Mouse (Mus musculus) midbrain, embryonic 10.5 days (tissue): ENCODE results near the gene Plxna4. TPM values are rescaled to one million over a fixed set of nuclear protein-coding genes. Genes with fewer than 3 reads are reported as not detected.
"Not testable (repeated sequence)": the region's sequence is repeated elsewhere in the genome, so short reads cannot be mapped to it uniquely, and the experiment has no call there.

Source experiments
- DNase-seq: peaks from one replicate; pipeline ENCODE4 v3.0.0-alpha.2; 2017; ENCODE audit warnings: low spot score
- H3K27ac ChIP-seq: fragments of 300-500 bp; sonication (generic); replicated peaks from 2 replicates; pipeline ENCODE4 v1.5.1; 2016; ENCODE audit warnings: mild to moderate bottlenecking
- H3K27me3 ChIP-seq: fragments of 300-500 bp; sonication (generic); 2 replicates; pipeline ENCODE4 v1.6.1; 2016; ENCODE audit warnings: low read depth, mild to moderate bottlenecking; ENCODE audit not compliant: poor library complexity, severe bottlenecking
- H3K36me3 ChIP-seq: fragments of 300-500 bp; sonication (generic); 2 replicates; pipeline ENCODE4 v1.6.1; 2016; ENCODE audit warnings: mild to moderate bottlenecking, moderate library complexity
- H3K4me1 ChIP-seq: fragments of 300-500 bp; sonication (generic); 2 replicates; pipeline ENCODE4 v1.6.1; 2016
- H3K4me3 ChIP-seq: fragments of 300-500 bp; sonication (generic); 2 replicates; pipeline ENCODE4 v1.5.1; 2016; ENCODE audit warnings: mild to moderate bottlenecking, moderate library complexity
- H3K9me3 ChIP-seq: fragments of 300-500 bp; sonication (generic); replicated peaks from 2 replicates; pipeline ENCODE4 v1.6.1; 2016; ENCODE audit warnings: mild to moderate bottlenecking
- WGBS: fragments of 180-500 bp; shearing (Covaris S2); methylation state at CpG from one replicate; pipeline ENCODE4 v1.1.7; 2016; 5-methylcytosine and 5-hydroxymethylcytosine counted together
- polyA plus RNA-seq: library from polyadenylated mRNA; unstranded; fragments of >200 nt; fragmentation: Nextera tagmentation; extraction: Ambion mirVana; gene quantifications from 2 replicates; pipeline ENCODE4 v1.2.1, GENCODE M21; 2016

The Plxna4 gene
- polyA plus RNA-seq, 1 experiment from 2014 or later = 1.2 TPM

DNA sequence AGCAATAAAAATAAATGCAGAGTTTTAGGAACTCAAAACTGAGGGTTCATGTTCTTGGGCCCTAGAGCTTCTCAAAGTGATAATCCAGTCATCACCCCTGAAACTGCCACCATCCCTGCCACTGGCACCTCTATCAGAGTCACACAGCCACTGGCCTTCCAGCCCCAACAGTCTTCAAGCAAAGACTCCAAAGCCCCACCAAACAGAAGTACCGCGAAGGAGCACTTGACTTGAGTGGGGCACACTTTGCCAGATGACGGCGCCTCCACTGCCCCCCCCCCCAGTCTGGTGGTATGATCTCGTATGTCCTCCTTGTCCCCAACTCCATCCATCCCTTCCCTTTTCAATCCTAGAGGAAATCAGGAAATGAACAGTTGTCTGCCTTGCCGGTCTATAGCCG, 60.5 kb downstream of the Plxna4 start:
- Histone ChIP-seq H3K36me3 (no peaks in the 10 kb centered on the region), H3K4me3 (no peak overlapping the region), H3K9me3 (no peaks in the 10 kb centered on the region), H3K27ac (no peak overlapping the region), H3K4me1 (peaks cover 7% of the 10 kb centered on the region), H3K27me3 (no peaks in the 10 kb centered on the region)
- no peak for DNase-seq
- 96% methylated on average over 7 of the region's 7 CpGs for WGBS

DNA sequence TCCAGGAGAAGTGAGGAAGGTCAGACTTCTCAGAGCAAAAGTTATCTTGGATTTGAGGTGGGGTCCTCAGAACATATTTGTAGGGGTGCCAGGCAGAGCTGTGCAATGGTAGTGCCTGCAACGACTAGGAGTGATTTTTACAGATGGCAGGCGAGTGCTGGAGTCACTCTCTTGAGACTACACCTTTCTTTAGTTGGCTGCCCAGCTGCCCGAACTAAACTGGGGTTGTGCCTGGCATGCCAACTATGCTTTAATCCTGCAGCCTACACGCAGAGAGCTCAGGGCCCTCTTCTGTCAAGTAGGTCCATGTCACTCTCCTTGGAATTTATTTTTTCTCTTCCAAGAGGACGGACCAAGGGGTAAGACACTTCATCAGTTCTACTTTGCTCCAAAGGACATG, 61.2 kb downstream of the Plxna4 start:
- WGBS = 77% methylated on average over 5 of the region's 5 CpGs
- no peaks in the 10 kb centered on the region for H3K36me3 ChIP-seq
- H3K9me3 ChIP-seq = no peaks in the 10 kb centered on the region
- H3K27me3 ChIP-seq = no peaks in the 10 kb centered on the region
- H3K4me3 ChIP-seq = no peak overlapping the region
- H3K27ac ChIP-seq = no peak overlapping the region
- peaks cover 7% of the 10 kb centered on the region for H3K4me1 ChIP-seq
- DNase-seq = no peak

DNA sequence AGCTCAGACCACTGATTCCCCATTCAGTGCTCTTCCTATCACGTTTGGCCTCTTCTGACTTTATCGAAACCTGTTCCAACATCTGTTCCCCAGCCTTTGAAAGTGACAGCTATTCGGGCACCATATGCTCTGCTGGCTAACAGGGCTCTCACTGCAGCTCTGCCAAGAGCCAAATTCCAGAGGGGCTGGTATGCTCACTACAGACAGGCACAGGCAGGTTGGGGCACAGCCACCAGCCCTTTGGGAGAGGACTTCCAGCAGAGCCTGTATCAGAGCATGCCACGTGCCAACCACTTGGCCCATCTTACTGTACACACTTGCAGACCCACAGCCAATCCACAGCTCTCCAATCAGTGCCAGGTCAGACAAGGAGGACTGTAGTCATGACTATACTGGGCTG, 67.9 kb downstream of the Plxna4 start:
- DNase-seq = no peak
- Histone ChIP-seq H3K27ac (no peak overlapping the region; the same call in 1 of the 2 replicates), H3K9me3 (no peaks in the 10 kb centered on the region), H3K27me3 (no peaks in the 10 kb centered on the region), H3K4me1 (peaks cover 7% of the 10 kb centered on the region), H3K4me3 (no peak overlapping the region), H3K36me3 (no peaks in the 10 kb centered on the region)
- WGBS = 86% methylated on average over 4 of the region's 4 CpGs

DNA sequence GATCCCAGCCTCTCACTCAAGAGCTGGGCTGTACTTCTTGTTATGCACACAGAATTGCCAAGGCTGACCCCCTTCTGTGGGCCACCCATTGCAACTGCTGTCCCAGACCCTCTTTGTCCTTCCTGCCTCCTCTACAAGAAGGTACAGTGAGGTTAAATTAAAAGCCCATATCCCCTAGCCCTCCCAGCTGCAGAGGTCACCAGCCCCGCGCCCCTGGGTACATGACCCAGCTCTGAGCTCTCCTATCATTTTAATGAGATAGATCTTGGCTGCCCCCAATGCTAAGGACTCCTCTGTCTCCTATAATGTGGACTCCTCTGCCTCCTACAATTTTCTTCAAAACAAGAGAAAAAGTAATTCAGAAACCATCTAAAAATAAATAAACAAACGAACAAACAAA, 69.4 kb downstream of the Plxna4 start:
- WGBS = 93% methylated on average over 3 of the region's 3 CpGs
- Histone ChIP-seq H3K36me3 (no peaks in the 10 kb centered on the region), H3K4me3 (no peak overlapping the region), H3K4me1 (0 out of 2 replicates have a peak, but pooled peaks cover 2% of the 10 kb centered on the region), H3K9me3 (no peaks in the 10 kb centered on the region), H3K27me3 (no peaks in the 10 kb centered on the region), H3K27ac (no peak overlapping the region)
- no peak for DNase-seq

DNA sequence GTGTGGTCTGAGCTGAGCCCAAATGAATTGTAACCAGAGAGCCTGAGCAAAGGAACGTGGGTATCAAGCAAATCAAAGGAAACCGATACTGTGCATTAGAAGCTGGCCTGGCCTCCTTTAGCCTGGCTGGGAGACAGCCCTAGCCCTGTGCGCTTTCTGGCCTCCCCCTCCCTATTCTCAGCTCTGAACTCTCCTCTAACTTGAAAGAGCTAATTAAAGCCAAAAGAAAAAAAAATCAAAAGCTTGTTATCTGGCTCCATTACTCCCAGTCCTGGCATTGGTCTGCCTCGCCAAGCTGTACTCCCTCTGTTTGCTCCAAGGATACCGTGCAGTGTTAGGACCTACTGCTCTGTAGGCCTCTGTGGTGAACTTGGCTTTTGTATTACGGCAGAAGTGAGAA, 73.9 kb downstream of the Plxna4 start:
- H3K4me3 ChIP-seq = no peak overlapping the region
- DNase-seq = no peak
- H3K4me1 ChIP-seq = 0 out of 2 replicates have a peak, but pooled peaks cover 2% of the 10 kb centered on the region
- H3K9me3 ChIP-seq = no peaks in the 10 kb centered on the region
- no peaks in the 10 kb centered on the region for H3K36me3 ChIP-seq
- H3K27me3 ChIP-seq = no peaks in the 10 kb centered on the region
- no peak overlapping the region for H3K27ac ChIP-seq
- WGBS = 84% methylated on average over 6 of the region's 6 CpGs

DNA sequence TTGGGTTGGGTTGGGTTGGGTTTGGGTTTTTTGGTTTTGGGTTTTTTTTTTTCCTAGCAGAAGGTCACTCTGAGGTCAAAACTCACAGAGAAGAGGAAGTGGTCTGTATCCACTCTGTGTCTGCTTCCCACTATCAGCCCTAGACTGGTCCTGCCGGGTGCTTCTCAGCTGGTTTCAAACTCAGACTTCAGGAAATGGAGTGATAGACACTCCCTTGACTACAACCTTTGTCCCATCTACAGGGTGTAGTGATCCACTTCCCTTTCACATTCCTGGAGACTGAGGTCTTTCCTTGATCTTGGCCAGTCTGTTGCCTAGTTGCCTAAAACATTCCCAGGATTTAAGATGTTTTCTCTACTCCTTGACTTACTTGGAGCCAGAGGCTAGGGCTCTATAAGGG, 76.0 kb downstream of the Plxna4 start:
- 82% methylated on average over 1 of the region's 1 CpGs for WGBS
- no peaks in the 10 kb centered on the region for H3K36me3 ChIP-seq
- H3K27me3 ChIP-seq = no peaks in the 10 kb centered on the region
- DNase-seq = no peak
- no peak overlapping the region for H3K4me3 ChIP-seq
- no peaks in the 10 kb centered on the region for H3K9me3 ChIP-seq
- H3K27ac ChIP-seq = no peak overlapping the region
- H3K4me1 ChIP-seq = peaks cover 15% of the 10 kb centered on the region

DNA sequence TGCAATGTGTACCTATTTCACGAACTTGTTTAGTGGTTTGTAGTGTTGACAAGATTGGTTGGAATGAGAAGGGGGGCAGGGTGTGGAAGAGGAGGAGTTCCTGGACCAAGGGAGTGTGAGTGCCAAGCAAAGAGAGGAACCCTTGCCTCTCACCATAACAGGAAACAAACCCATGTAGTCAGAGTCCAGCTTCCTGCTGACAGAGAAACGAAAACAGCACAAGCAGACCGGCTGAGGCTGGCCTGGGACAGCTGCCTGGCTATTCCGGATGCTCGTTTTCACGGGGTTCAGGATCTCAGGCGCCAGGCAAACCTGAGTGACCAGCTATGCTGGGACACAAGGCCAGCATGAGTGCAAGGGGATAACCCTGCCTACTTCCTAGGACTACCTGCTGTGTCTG, 77.1 kb downstream of the Plxna4 start:
- H3K4me3 ChIP-seq = no peak overlapping the region
- peaks cover 15% of the 10 kb centered on the region for H3K4me1 ChIP-seq
- no peak overlapping the region for H3K27ac ChIP-seq
- no peaks in the 10 kb centered on the region for H3K36me3 ChIP-seq
- WGBS = 76% methylated on average over 7 of the region's 7 CpGs
- H3K27me3 ChIP-seq = no peaks in the 10 kb centered on the region
- no peak for DNase-seq
- H3K9me3 ChIP-seq = no peaks in the 10 kb centered on the region

DNA sequence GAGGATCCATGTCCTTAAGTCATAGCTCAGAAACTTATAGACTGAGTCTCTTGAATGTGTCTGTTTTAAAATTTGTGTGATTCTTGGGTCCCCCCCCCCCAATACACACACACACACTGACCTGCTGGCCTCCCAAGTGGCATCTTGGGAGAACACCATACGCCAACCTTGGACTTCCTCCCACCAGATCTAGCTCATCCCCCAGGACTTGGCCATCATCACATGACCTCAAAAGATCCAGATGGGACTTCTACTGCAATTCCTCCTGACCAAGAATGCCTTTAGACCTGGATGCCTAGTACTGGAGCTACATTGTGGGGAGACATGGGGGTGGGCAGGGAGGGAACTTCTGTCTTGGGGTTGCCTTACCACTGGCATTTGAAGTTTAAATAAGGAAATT, 77.5 kb downstream of the Plxna4 start:
- H3K9me3 ChIP-seq = no peaks in the 10 kb centered on the region
- H3K27me3 ChIP-seq = no peaks in the 10 kb centered on the region
- H3K4me3 ChIP-seq = no peak overlapping the region
- H3K36me3 ChIP-seq = no peaks in the 10 kb centered on the region
- H3K27ac ChIP-seq = no peak overlapping the region
- 80% methylated on average over 1 of the region's 1 CpGs for WGBS
- no peak for DNase-seq
- H3K4me1 ChIP-seq = peaks cover 15% of the 10 kb centered on the region

DNA sequence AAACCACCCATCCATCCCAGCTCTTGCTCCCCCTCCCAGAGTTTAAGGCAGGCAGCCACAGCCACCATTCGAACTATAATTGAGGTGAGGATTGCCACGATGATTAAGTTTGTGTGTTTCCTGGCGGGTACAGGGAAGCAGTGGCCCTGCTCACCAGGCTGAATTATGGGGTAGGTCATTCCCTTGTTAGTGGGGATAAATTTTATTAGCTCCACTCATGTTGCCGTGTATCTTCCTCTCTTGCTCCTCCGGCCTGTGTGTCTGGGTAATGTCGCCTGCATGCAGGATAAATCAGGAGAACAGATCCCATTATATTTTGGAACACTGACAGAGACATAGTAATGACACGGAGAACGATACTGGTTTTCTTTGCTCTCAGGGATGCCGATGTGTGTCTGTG, 78.9 kb downstream of the Plxna4 start:
- H3K9me3 ChIP-seq = no peaks in the 10 kb centered on the region

DNA sequence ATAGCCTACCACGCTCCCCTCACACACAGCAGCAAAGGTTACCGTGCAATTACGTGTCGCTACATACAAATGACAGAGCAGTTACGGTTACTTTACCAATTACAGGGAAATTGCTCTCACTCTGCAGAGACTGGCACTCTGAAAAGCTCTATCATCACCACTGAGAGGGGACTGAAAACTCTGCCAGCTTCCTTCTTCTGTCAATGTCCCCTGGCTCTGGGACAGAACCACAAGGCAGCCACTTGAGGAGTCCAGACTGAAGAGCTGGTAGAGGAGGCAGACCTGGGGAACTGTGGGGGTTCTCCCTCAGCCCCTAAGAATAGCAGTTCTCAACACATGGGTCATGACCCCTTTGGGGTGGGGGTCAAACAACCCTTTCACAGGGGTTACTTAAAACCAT, 83.0 kb downstream of the Plxna4 start:
- no peaks in the 10 kb centered on the region for H3K9me3 ChIP-seq
- no peak overlapping the region for H3K4me3 ChIP-seq
- H3K27ac ChIP-seq = no peak overlapping the region
- H3K27me3 ChIP-seq = no peaks in the 10 kb centered on the region
- no peak for DNase-seq
- 86% methylated on average over 5 of the region's 5 CpGs for WGBS
- peaks cover 15% of the 10 kb centered on the region for H3K4me1 ChIP-seq
- no peaks in the 10 kb centered on the region for H3K36me3 ChIP-seq

More for the DNA sequence above, 78.9 kb downstream of the Plxna4 start:
- Histone ChIP-seq H3K27ac (no peak overlapping the region), H3K36me3 (no peaks in the 10 kb centered on the region), H3K27me3 (no peaks in the 10 kb centered on the region), H3K4me3 (no peak overlapping the region), H3K4me1 (peaks cover 15% of the 10 kb centered on the region)
- WGBS = 64% methylated on average over 9 of the region's 9 CpGs
- no peak for DNase-seq

DNA sequence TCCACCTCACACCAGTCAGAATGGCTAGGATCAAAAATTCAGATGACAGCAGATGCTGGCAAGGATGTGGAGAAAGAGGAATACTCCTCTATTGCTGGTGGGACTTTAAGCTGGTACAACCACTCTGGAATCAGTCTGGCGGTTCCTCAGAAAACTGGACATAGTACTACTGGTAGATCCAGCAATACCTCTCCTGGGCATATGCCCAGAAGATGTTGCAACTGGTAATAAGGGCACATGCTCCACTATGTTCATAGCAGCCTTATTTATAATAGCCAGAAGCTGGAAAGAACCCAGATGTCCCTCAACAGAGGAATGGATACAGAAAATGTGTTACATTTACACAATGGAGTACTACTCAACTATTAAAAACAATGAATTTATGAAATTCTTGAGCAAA, 86.8 kb downstream of the Plxna4 start:
- H3K27ac ChIP-seq, H3K27me3 ChIP-seq, H3K4me1 ChIP-seq, DNase-seq, H3K4me3 ChIP-seq, H3K36me3 ChIP-seq, H3K9me3 ChIP-seq: not testable (repeated sequence)
- WGBS = 88% methylated on average over 1 of the region's 1 CpGs

DNA sequence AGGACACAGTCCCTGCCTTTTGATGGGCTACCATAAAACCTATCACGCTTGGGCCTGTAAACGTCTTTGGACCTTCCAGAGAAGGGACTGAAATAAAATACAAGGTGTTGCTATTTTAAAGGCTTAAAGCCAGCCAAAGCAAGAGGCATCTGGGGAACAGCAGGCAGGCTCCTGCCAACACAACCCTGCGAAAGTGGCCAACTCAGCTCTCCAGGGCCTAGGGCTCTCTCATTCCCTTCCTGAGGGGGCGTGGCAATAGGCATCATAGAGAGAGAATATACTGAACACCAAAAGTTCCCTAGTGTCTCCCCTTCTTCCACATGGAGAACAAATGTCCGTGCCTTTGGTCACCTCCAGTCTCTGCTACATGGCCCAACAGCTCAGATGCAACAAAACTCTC, 89.9 kb downstream of the Plxna4 start:
- no peak overlapping the region for H3K4me3 ChIP-seq
- H3K4me1 ChIP-seq = peaks cover 10% of the 10 kb centered on the region
- H3K27ac ChIP-seq = no peak overlapping the region
- no peaks in the 10 kb centered on the region for H3K36me3 ChIP-seq
- no peaks in the 10 kb centered on the region for H3K9me3 ChIP-seq
- H3K27me3 ChIP-seq = no peaks in the 10 kb centered on the region
- WGBS = 89% methylated on average over 5 of the region's 5 CpGs
- no peak for DNase-seq

DNA sequence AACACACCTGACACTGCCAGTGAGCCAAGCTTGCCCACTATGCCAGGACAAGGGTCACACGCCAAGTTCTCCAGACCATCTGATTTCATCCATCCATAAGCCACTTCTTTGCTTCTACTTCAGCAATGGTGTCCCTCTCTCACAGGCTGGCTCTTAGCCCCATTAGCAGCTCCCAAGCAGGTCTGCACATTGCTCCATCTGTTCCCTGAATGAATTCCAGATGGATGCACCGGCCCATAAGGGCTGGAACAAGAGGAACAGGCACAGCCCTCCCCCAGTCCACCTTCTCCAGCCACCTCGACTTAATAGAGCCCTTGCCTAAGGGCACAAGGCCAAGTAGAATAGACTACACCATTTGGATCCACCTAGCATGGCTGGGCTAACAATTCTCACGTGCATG, 91.9 kb downstream of the Plxna4 start:
- 82% methylated on average over 4 of the region's 4 CpGs for WGBS

DNA sequence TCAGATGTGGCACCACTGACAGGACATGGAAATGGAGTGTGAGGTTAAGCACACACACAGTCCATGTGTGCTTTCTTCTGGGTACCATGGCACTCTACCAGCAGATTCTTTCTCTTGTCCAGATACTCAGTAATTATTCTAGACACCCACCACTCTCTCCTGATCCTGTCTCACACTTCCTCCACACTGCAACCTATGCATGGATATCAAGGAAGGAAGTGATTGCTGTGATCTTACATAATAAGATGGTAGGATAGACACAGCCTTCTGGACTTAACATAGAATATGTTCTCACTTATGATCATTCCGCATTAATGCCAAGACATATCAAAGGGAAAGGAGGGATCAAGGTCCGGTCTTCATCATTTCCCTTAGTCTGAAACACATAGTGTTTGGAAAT, 92.5 kb downstream of the Plxna4 start:
- no peak overlapping the region for H3K27ac ChIP-seq
- H3K4me3 ChIP-seq = no peak overlapping the region
- no peaks in the 10 kb centered on the region for H3K9me3 ChIP-seq
- peaks cover 10% of the 10 kb centered on the region for H3K4me1 ChIP-seq
- WGBS = 89% methylated on average over 2 of the region's 2 CpGs
- no peaks in the 10 kb centered on the region for H3K27me3 ChIP-seq
- DNase-seq = no peak
- H3K36me3 ChIP-seq = no peaks in the 10 kb centered on the region

More for the DNA sequence above, 91.9 kb downstream of the Plxna4 start:
- Histone ChIP-seq H3K4me1 (peaks cover 10% of the 10 kb centered on the region), H3K9me3 (no peaks in the 10 kb centered on the region), H3K27me3 (no peaks in the 10 kb centered on the region), H3K36me3 (no peaks in the 10 kb centered on the region), H3K4me3 (no peak overlapping the region), H3K27ac (no peak overlapping the region)
- no peak for DNase-seq
